Mouse (Mus musculus) CH12.LX (cell line): ENCODE results near the gene Dhx57. TPM values are rescaled to one million over a fixed set of nuclear protein-coding genes. Genes with fewer than 3 reads are reported as not detected.

Experiments used
- polyA plus RNA-seq: library from polyadenylated mRNA; unstranded; fragments of >175 nt; gene quantifications from 2 replicates; pipeline ENCODE4 v1.2.1, GENCODE M21; 2012; ENCODE audit warnings: low read depth; ENCODE audit not compliant: insufficient read length
- total RNA-seq, 2 experiments: library from RNA; depleted of rRNA; stranded (reverse); fragments of 300-350 nt in 1 of 2; fragments of >200 nt in 1 of 2; gene quantifications; 2 replicates each; pipeline ENCODE4 v1.2.3; 2012 to 2014

Dhx57 gene
- total and polyA plus RNA-seq, 3 experiments = 20.3 to 22.4 (median 21.7) TPM

Other genes with a start within 250 kb of the Dhx57 start
- gene Hnrnpll, start 228.1 kb downstream of the Dhx57 start, total RNA-seq (2012; rRNA removed) = 24.1 and 26.1 TPM in 2 replicates
- gene Hnrnpll, start 228.1 kb downstream of the Dhx57 start, total RNA-seq (2014; rRNA removed) = 22.3 and 24.2 TPM in 2 replicates
- gene Hnrnpll, start 228.1 kb downstream of the Dhx57 start, polyA plus RNA-seq = 14.4 TPM in 2 replicates
- not detected in 2 replicates for gene Galm, start 163.0 kb downstream of the Dhx57 start, total RNA-seq (2012; rRNA removed)
- gene Galm, start 163.0 kb downstream of the Dhx57 start, total RNA-seq (2014; rRNA removed) = 0.09 TPM in 1 of 2 replicates, not detected in the other
- gene Galm, start 163.0 kb downstream of the Dhx57 start, polyA plus RNA-seq = not detected in 2 replicates
- gene Srsf7, start 83.2 kb downstream of the Dhx57 start, total RNA-seq (2012; rRNA removed) = 268 and 366 TPM in 2 replicates
- 442 and 482 TPM in 2 replicates for gene Srsf7, start 83.2 kb downstream of the Dhx57 start, total RNA-seq (2014; rRNA removed)
- gene Srsf7, start 83.2 kb downstream of the Dhx57 start, polyA plus RNA-seq = 383 and 398 TPM in 2 replicates
- 0.13 TPM in 1 of 2 replicates, not detected in the other for gene Ttc39d, start 83.0 kb downstream of the Dhx57 start, total RNA-seq (2012; rRNA removed)
- not detected in 2 replicates for gene Ttc39d, start 83.0 kb downstream of the Dhx57 start, total RNA-seq (2014; rRNA removed)
- not detected in 2 replicates for gene Ttc39d, start 83.0 kb downstream of the Dhx57 start, polyA plus RNA-seq
- 65.6 and 85.9 TPM in 2 replicates for gene Gemin6, start 66.0 kb downstream of the Dhx57 start, total RNA-seq (2012; rRNA removed)
- 120 and 143 TPM in 2 replicates for gene Gemin6, start 66.0 kb downstream of the Dhx57 start, total RNA-seq (2014; rRNA removed)
- 63.4 and 66.0 TPM in 2 replicates for gene Gemin6, start 66.0 kb downstream of the Dhx57 start, polyA plus RNA-seq
- 18.3 and 18.4 TPM in 2 replicates for gene Morn2, start 273 bp downstream of the Dhx57 start, total RNA-seq (2012; rRNA removed)
- gene Morn2, start 273 bp downstream of the Dhx57 start, total RNA-seq (2014; rRNA removed) = 13.9 and 14.5 TPM in 2 replicates
- 17.2 and 18.1 TPM in 2 replicates for gene Morn2, start 273 bp downstream of the Dhx57 start, polyA plus RNA-seq
- 0.50 and 0.55 TPM in 2 replicates for gene Arhgef33, start 16.9 kb upstream of the Dhx57 start, total RNA-seq (2012; rRNA removed)
- gene Arhgef33, start 16.9 kb upstream of the Dhx57 start, total RNA-seq (2014; rRNA removed) = 0.12 TPM in 1 of 2 replicates, not detected in the other
- gene Arhgef33, start 16.9 kb upstream of the Dhx57 start, polyA plus RNA-seq = not detected in 2 replicates
- gene Gm10190, start 83.1 kb upstream of the Dhx57 start, total RNA-seq (2012; rRNA removed) = not detected in 2 replicates
- not detected in 2 replicates for gene Gm10190, start 83.1 kb upstream of the Dhx57 start, total RNA-seq (2014; rRNA removed)
- gene Gm10190, start 83.1 kb upstream of the Dhx57 start, polyA plus RNA-seq = not detected in 2 replicates
- 4.7 TPM in 2 replicates for gene Sos1, start 190.0 kb upstream of the Dhx57 start, total RNA-seq (2012; rRNA removed)
- 3.6 and 4.0 TPM in 2 replicates for gene Sos1, start 190.0 kb upstream of the Dhx57 start, total RNA-seq (2014; rRNA removed)
- 9.5 and 10.7 TPM in 2 replicates for gene Sos1, start 190.0 kb upstream of the Dhx57 start, polyA plus RNA-seq